Mouse (Mus musculus) left cerebral cortex, adult 11 months (tissue): ENCODE results near the gene Vwa7.
A peak's percentile ranks its signal among the peaks of the same experiment; 100 is the strongest.
"Not testable (repeated sequence)": the region's sequence is repeated elsewhere in the genome, so short reads cannot be mapped to it uniquely, and the experiment has no call there.

Experiments used
- DNase-seq: peaks from one replicate; pipeline ENCODE4 v3.0.0; 2022; ENCODE audit warnings: low spot score

The Vwa7 gene

GRCm38 (mm10) chr17:35000717-35001451 is 15.5 kb upstream of the Vwa7 start, which contains the start of gene Vars:
TSS of gene Vars (plus strand) at chr17:35000987.
- peak; percentile 71 for DNase-seq

- DNase-seq, result no peak
Measured at GRCm38 (mm10) chr17:35001452-35002152, 14.8 kb upstream of the Vwa7 start.

GRCm38 (mm10) chr17:35002153-35002865 is 14.1 kb upstream of the Vwa7 start:
- DNase-seq, result no peak

GRCm38 (mm10) chr17:35003022-35003838 is 13.1 kb upstream of the Vwa7 start:
- no peak for DNase-seq

- no peak for DNase-seq
Measured at GRCm38 (mm10) chr17:35004075-35004717, 12.2 kb upstream of the Vwa7 start.

- DNase-seq, result no peak
Measured at GRCm38 (mm10) chr17:35005158-35005557, 11.2 kb upstream of the Vwa7 start.

GRCm38 (mm10) chr17:35005902-35006301 is 10.5 kb upstream of the Vwa7 start:
- DNase-seq, result not testable (repeated sequence)

GRCm38 (mm10) chr17:35007387-35007991 is 8.9 kb upstream of the Vwa7 start:
- no peak for DNase-seq

- no peak for DNase-seq
Measured at GRCm38 (mm10) chr17:35009586-35009985, 6.8 kb upstream of the Vwa7 start.

- DNase-seq, result no peak
Measured at GRCm38 (mm10) chr17:35011440-35011839, 4.9 kb upstream of the Vwa7 start.

GRCm38 (mm10) chr17:35012430-35012829 is 3.9 kb upstream of the Vwa7 start:
- no peak for DNase-seq

- no peak for DNase-seq
Measured at GRCm38 (mm10) chr17:35013221-35013620, 3.2 kb upstream of the Vwa7 start.

- DNase-seq, result no peak
Measured at GRCm38 (mm10) chr17:35015296-35015695, 1.1 kb upstream of the Vwa7 start.

GRCm38 (mm10) chr17:35016791-35017705 is 669 bp downstream of the Vwa7 start:
- no peak for DNase-seq

- no peak for DNase-seq
Measured at GRCm38 (mm10) chr17:35017706-35018030, 1.3 kb downstream of the Vwa7 start.

- no peak for DNase-seq
Measured at GRCm38 (mm10) chr17:35018171-35018570, 1.8 kb downstream of the Vwa7 start.

GRCm38 (mm10) chr17:35019894-35020293 is 3.5 kb downstream of the Vwa7 start:
- DNase-seq, result no peak

GRCm38 (mm10) chr17:35020551-35020950 is 4.2 kb downstream of the Vwa7 start:
- no peak for DNase-seq

GRCm38 (mm10) chr17:35021163-35021808 is 4.9 kb downstream of the Vwa7 start:
- peak; percentile 79 for DNase-seq
